Mouse (Mus musculus): Measurements from ENCODE around the gene Gsto1.

Gene Gsto1

GRCm38 (mm10) chr19:47857957-47858942, 3.5 kb downstream of the Gsto1 start:
- DNase-seq, result peak in 1 of 2 experiments; percentile 19

GRCm38 (mm10) chr19:47859180-47859579, 4.4 kb downstream of the Gsto1 start:
- DNase-seq, result no peak

- no peak for DNase-seq
These were observed 7.8 kb downstream of the Gsto1 start for GRCm38 (mm10) chr19:47862581-47862980.

- DNase-seq, result no peak
These were observed 9.3 kb downstream of the Gsto1 start for GRCm38 (mm10) chr19:47864051-47864450.

GRCm38 (mm10) chr19:47864721-47865120, 10.0 kb downstream of the Gsto1 start:
- no peak for DNase-seq

- DNase-seq, result peak; percentile 95
These were observed 10.7 kb downstream of the Gsto1 start, which contains the start of gene Gsto2 for GRCm38 (mm10) chr19:47865353-47865947. Gene Gsto2 (plus strand): TSS chr19:47865534.

GRCm38 (mm10) chr19:47867628-47868175, 12.9 kb downstream of the Gsto1 start:
- DNase-seq, result no peak

GRCm38 (mm10) chr19:47868951-47869350, 14.2 kb downstream of the Gsto1 start:
- DNase-seq, result no peak

- no peak for DNase-seq
These were observed 14.7 kb downstream of the Gsto1 start for GRCm38 (mm10) chr19:47869516-47869915.

GRCm38 (mm10) chr19:47870102-47870666, 15.4 kb downstream of the Gsto1 start:
- no peak for DNase-seq

- peak in 1 of 2 experiments; percentile 33 for DNase-seq
These were observed 16.7 kb downstream of the Gsto1 start for GRCm38 (mm10) chr19:47871515-47871914.

GRCm38 (mm10) chr19:47876252-47876651, 21.5 kb downstream of the Gsto1 start:
- no peak for DNase-seq

GRCm38 (mm10) chr19:47881538-47881937, 26.8 kb downstream of the Gsto1 start:
- DNase-seq, result no peak

- peak; percentile 76 to 93 for DNase-seq
These were observed 27.5 kb downstream of the Gsto1 start for GRCm38 (mm10) chr19:47882151-47882881.

GRCm38 (mm10) chr19:47882882-47883254, 28.1 kb downstream of the Gsto1 start:
- DNase-seq, result no peak

GRCm38 (mm10) chr19:47884296-47885085, 29.7 kb downstream of the Gsto1 start:
- peak in 1 of 2 experiments; percentile 37 for DNase-seq

GRCm38 (mm10) chr19:47885191-47885743, 30.5 kb downstream of the Gsto1 start:
- DNase-seq, result no peak

- DNase-seq, result no peak
These were observed 31.1 kb downstream of the Gsto1 start for GRCm38 (mm10) chr19:47885886-47886285.

- peak; percentile 76 to 91 for DNase-seq
These were observed 31.8 kb downstream of the Gsto1 start for GRCm38 (mm10) chr19:47886617-47887016.

- no peak for DNase-seq
These were observed 32.6 kb downstream of the Gsto1 start for GRCm38 (mm10) chr19:47887417-47887816.

- no peak for DNase-seq
These were observed 33.3 kb downstream of the Gsto1 start for GRCm38 (mm10) chr19:47888037-47888436.

Measured in kidney, postnatal 36 days (tissue).